Mouse (Mus musculus) liver, embryonic 14.5 days (tissue): Measurements from ENCODE around the gene Susd4.

Experiments used
- CTCF ChIP-seq: IDR thresholded peaks from 2 replicates; pipeline ENCODE4 v1.5.1; 2016; ENCODE audit warnings: antibody characterized with exemption, low read depth, control low read depth
- EP300 ChIP-seq: IDR thresholded peaks from 2 replicates; pipeline ENCODE4 v1.6.1; 2016; ENCODE audit warnings: antibody characterized with exemption, low read depth

GRCm38 (mm10) chr1:182878156-182878555 lies 114.5 kb downstream of the Susd4 start:
- TF ChIP-seq CTCF (no peak), EP300 (no peak)
